Mouse (Mus musculus) thymus, postnatal 10 days (tissue): ENCODE data around the gene Tspan31.
"Not testable (repeated sequence)": the region's sequence is repeated elsewhere in the genome, so short reads cannot be mapped to it uniquely, and the experiment has no call there.

Source experiments
- DNase-seq, 2 experiments: peaks; one replicate each; pipeline ENCODE4 v3.0.0; 2021; ENCODE audit warnings: low spot score in 2 of 2

Tspan31 gene

GRCm38 (mm10) chr10:127065981-127066380 lies 4.1 kb downstream of the Tspan31 start:
- no peak for DNase-seq

- DNase-seq = no peak
Measured at GRCm38 (mm10) chr10:127063913-127064870, 5.9 kb downstream of the Tspan31 start.

GRCm38 (mm10) chr10:127063239-127063872 lies 6.7 kb downstream of the Tspan31 start, which contains the start of gene Cdk4:
Gene Cdk4 (plus strand): TSS chr10:127063534.
- DNase-seq = peak; percentile 94

GRCm38 (mm10) chr10:127062503-127062902 lies 7.6 kb downstream of the Tspan31 start:
- DNase-seq = no peak

GRCm38 (mm10) chr10:127062101-127062500 lies 8.0 kb downstream of the Tspan31 start:
- DNase-seq = not testable (repeated sequence)

GRCm38 (mm10) chr10:127061513-127061912 lies 8.6 kb downstream of the Tspan31 start:
- DNase-seq = no peak

- DNase-seq = no peak
Measured at GRCm38 (mm10) chr10:127061085-127061484, 9.0 kb downstream of the Tspan31 start.

GRCm38 (mm10) chr10:127059968-127060916 lies 9.8 kb downstream of the Tspan31 start, which contains the start of gene March9:
Gene March9 (minus strand): TSS chr10:127060184.
- peak; percentile 70 to 74 for DNase-seq

GRCm38 (mm10) chr10:127059174-127059967 lies 10.7 kb downstream of the Tspan31 start:
- no peak for DNase-seq

GRCm38 (mm10) chr10:127058708-127059107 lies 11.4 kb downstream of the Tspan31 start:
- no peak for DNase-seq

- DNase-seq = peak; percentile 69 to 88
Measured at GRCm38 (mm10) chr10:127058161-127058560, 11.9 kb downstream of the Tspan31 start.

- DNase-seq = no peak
Measured at GRCm38 (mm10) chr10:127056490-127056889, 13.6 kb downstream of the Tspan31 start.

- DNase-seq = no peak
Measured at GRCm38 (mm10) chr10:127055406-127055805, 14.7 kb downstream of the Tspan31 start.

GRCm38 (mm10) chr10:127054646-127055045 lies 15.4 kb downstream of the Tspan31 start:
- no peak for DNase-seq

GRCm38 (mm10) chr10:127050119-127050474 lies 20.0 kb downstream of the Tspan31 start:
- no peak for DNase-seq

GRCm38 (mm10) chr10:127049395-127050118 lies 20.5 kb downstream of the Tspan31 start:
- no peak for DNase-seq

- no peak for DNase-seq
Measured at GRCm38 (mm10) chr10:127048608-127049394, 21.3 kb downstream of the Tspan31 start.

GRCm38 (mm10) chr10:127047954-127048353 lies 22.1 kb downstream of the Tspan31 start, which contains the start of gene Cyp27b1:
Gene Cyp27b1 (plus strand): TSS chr10:127048250.
- DNase-seq = no peak

GRCm38 (mm10) chr10:127043187-127043586 lies 26.9 kb downstream of the Tspan31 start:
- DNase-seq = no peak
